Mouse (Mus musculus): Measurements from ENCODE around the gene Cuedc1. TPM values are rescaled to one million over a fixed set of nuclear protein-coding genes. Genes with fewer than 3 reads are reported as not detected.

Cuedc1 gene
- total RNA-seq, 2 experiments from 2014 or later = 0.84 TPM; not detected in 1

DNA sequence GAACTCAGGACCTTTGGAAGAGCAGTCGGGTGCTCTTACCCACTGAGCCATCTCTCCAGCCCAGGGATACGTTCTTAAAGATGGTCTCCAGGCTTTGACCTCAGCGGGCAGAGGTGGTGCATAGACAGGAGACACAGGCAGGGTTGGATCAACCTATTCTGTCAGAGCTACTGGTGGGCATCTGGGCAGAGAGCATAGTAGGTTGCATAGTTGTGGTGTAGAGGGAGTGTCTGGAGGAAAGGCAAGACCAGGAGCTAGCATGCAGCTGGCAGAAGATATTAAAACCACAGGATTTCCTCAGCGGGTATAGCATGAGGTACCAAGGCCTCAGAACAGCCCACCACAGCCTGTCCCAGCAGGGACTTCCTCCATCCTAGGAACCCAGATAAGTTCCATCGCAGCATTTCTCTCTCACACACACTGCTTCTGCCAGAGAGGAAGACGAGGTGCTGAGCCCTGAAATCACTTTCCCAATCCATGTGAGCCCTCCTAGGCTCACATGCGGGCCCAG lies 66.4 kb downstream of the Cuedc1 start:
- ATAC-seq (replicated peaks; ENCODE audit: low FRiP score, poor library complexity, severe bottlenecking) = no peak

DNA sequence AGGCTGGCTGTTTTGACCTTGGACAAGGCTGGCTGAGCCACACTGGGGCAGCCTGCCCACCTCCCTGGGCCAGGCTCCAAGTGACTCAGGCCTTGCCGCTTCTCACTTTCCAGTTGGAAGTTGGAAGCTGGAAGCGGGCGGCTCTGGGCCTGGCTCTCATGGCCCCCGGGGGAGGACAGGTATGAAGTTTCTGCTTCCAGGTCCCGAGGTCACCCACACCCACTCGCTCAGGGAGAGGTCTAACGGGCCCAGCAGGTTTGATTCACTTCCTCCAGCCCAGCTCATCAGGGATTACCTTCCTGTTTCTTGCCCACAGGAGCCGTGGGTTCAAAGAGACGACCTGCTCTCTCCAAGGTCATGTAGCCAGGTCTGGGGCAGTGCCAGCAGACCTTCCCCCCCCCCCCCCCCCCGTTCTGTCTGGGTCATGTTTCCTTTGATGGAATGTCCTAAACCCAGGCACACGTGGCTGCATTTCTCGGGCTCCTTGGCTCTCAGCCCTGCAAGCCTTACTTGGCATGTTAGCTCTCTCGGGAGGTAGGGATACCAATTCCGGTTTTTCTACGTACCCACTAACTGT lies 67.0 kb downstream of the Cuedc1 start:
- ATAC-seq (replicated peaks; ENCODE audit: low FRiP score, poor library complexity, severe bottlenecking) = no peak

DNA sequence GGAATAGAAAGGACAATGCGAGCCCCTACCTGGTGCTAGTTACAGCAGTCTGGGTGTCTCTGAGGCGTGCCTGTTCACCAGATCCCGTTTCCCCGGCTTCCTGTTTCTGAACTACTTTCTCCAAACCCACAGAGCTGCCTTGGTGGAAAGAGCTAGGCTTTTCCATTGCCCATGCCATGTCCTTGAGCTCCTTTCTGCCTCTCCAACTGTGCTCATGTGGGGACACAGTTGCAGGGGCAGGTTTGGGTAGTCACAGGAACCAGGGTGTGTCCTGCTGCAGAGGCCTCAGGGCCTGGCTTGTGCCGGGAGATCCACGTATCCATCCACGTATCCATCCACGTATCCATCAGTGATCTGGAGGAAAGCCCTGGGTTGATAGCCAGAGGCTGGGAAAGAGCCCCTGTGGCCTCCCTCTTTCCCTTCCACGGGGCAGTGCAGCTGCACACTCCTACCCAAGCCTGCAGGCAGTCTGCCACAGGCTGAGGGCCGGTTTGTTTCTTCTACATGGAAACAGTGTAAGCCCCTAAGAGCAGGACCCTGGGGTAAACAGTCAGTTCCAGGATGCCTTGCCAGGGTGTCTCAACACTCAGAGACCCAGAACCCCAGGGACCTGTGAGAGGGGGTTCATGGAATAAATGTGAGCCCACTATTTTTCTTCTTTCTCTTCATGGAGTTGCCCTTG lies 68.0 kb downstream of the Cuedc1 start:
- ATAC-seq (replicated peaks; ENCODE audit: low FRiP score, poor library complexity, severe bottlenecking) = no peak

DNA sequence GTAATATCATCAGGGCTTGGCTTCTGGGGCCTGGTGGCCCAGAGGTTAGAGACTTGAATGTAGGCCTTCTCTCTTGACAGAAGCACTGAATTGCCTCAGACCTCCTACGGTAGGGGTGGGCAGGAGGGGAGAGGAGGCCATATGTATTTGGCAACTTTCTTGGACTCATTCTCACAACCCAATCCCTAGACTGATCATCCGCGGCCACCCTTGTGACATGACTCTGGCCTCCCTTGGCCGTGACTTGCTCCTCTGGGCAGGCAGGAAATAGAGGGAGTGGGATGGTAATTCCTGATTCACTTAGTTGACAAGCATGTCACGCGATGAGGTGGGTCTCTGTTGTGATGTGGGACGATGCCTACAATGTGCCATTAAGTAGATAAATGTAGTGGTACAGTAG lies 68.6 kb downstream of the Cuedc1 start:
- ATAC-seq (replicated peaks; ENCODE audit: low FRiP score, poor library complexity, severe bottlenecking) = no peak

DNA sequence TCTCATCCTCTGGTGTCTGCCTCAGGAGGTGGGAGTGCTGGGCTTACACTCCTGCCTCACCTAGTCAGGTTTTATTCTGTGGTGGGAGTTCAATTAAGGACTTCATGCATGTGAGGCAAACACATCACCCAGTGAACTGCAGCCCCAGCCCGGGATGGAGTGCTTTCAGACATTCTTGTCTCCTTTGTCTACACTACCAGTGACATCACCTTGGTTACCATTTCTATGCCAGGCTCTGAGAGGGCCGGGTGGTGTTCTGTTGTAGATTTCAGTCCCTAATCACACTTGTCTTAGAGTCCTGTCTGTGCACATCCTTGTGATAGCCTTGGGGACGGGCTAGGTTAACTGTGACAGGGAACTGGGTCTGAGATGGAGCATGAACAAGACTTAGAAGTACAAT lies 70.8 kb downstream of the Cuedc1 start:
- no peak for ATAC-seq (replicated peaks; ENCODE audit: low FRiP score, poor library complexity, severe bottlenecking)

DNA sequence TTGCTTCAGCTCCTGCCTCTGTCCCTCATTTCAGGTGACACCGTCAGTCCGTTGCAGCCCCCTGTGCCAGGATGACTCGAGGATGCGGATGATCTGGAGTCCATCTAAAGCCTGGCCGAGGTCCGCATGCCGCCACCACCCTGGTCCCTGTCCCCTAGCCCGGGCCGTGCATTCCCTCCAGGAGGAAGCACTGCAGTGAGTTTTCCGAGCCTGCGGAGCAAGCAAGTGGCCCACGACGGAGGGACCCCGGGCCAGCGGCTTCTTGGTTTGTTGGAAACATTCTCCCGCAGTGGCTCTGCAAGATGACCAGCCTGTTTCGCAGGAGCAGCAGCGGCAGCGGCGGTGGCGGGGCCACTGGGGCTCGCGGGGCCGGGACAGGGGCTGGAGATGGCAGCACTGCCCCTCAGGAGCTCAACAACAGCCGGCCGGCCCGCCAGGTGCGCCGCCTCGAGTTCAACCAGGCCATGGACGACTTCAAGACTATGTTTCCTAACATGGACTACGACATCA lies 71.7 kb downstream of the Cuedc1 start:
- no peak for ATAC-seq (replicated peaks; ENCODE audit: low FRiP score, poor library complexity, severe bottlenecking)

DNA sequence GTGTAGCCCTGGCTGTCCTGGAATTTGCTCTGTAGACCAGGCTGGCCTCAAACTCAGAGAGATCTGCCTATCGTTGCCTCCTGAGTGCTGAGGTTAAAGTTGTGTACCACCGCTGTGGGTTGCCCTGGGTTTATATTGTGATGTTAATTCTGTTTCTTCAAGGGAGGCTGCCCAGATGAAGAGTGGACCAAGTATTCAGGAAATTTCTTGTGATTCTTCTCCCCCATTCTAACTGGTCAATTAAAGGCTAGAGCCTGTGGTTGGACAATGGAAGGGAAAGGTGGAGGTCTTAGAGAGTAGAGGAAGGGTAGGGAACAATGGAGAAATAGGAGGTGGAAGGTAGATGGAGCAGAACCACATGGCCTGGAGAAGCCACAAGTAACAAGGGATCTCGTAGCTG lies 72.7 kb downstream of the Cuedc1 start:
- ATAC-seq (replicated peaks; ENCODE audit: low FRiP score, poor library complexity, severe bottlenecking) = no peak

DNA sequence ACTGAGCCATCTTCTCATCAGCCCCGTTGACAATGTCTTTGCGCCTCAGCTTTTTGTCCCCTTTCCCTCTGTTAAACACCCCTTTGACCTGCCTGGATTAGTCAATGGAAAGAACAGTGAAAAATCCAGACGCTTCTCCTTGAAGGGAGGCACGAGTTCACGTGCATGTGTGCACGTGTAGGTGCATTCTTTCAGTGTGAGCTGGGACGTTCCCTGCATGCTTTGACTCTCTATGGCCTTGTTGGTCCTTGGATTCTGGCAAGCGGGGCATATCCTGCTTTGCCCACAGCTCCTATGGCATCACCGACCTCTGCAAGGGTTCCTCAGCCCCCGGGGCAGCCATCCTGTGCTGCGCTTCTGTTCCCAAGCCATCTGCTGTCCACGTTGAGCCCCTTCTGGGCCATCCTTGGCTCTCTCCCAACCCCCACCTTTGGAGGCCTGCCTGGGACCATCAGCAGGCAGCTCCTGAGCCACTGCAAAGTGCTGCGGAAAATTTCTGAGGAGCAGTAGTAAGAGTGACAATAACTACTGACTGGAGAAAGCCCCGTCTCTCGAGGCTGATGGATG lies 74.1 kb downstream of the Cuedc1 start:
- ATAC-seq (replicated peaks; ENCODE audit: low FRiP score, poor library complexity, severe bottlenecking) = no peak

DNA sequence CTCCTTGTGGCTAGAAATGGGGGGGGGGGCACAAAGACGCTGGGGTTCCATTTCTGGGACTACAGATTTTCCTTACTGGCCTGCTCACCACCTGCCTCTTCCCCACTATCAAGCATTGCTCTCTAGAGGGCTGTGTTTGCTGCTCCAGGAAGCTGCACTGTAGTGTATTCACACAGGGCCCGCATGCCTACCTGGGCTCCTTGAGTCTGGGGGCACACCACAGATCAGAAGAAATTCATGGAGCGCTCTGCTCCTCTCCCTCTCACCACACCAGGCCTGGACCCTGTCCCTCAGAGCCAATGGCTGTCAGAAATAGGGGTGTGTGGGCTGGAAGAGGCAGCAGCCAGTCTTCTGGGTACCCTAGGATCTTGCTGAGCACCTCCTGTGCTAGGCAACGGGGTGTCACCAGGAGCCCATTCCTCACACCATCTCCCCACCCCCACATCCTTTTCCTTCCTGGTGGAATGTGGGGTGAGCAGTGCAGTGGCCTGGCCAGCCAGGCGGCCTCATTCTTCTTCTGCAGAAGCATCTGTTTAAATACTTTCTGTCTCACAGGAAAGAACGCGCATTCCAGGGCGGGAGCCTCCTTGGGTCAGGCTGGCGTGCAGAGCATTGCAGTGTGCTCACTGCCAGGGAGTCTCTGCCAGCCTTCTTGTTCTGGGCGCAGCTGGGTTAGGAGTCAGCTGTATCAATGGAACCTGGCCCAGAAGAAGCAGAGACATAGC lies 74.9 kb downstream of the Cuedc1 start:
- 0 out of 2 replicates have a peak, but pooled peaks have one; percentile 6 for ATAC-seq (replicated peaks; ENCODE audit: low FRiP score, poor library complexity, severe bottlenecking)

DNA sequence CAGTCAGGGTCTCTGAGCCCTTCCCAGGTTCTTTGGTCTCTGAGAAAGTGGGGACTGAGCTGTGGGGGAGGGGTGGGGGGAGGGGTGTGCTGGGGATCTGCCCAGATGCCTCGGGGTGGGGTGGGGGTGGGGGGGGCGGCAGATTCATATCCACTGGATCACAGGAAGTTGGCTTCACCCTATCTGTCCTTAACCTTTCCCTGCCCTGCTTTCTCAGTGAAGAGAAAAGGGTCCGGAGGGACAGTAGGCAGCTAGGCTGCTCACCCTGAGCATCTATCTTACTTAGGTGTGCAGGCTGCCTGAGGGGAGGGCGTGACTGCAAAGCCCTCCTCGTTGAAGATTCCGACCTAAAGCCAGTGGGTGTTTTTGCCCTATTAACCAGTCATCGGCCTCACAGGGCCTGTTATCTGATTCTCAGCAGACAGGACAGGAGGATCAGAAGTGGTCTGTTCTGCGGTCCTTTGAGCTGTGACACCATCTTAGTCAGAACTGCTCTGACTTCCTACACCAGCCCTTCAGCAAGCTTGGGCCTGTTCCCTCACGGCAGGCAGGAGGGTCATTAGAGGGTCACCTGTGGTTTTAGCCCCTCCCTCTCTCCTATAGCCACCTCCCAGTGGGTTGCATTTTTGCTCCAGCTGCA lies 75.6 kb downstream of the Cuedc1 start:
- no peak for ATAC-seq (replicated peaks; ENCODE audit: low FRiP score, poor library complexity, severe bottlenecking)

DNA sequence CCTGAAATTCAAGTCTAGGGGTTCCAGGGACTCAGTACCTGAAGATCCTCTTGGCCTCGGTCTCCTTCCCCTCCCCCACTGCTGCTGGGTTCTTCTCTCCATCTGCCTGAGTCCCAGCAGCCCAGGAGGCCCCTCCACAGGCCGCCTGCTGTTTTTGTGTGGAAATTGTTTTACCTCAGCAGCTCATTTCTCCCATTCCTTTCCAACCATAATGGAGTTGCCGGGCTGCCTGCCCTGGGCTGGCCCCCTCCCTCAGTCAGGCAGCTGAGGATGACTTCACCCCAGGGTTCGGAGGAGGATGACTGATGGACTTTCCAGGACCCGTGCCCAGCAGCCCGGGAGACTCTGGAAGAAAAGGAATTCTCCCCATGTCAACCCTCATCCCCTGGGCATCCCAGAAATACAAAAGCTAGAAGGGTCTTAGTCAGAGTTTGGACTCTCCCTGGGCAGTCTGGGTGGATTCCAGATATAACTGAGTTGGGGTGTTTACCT lies 82.7 kb downstream of the Cuedc1 start:
- no peak for ATAC-seq (replicated peaks; ENCODE audit: low FRiP score, poor library complexity, severe bottlenecking)

DNA sequence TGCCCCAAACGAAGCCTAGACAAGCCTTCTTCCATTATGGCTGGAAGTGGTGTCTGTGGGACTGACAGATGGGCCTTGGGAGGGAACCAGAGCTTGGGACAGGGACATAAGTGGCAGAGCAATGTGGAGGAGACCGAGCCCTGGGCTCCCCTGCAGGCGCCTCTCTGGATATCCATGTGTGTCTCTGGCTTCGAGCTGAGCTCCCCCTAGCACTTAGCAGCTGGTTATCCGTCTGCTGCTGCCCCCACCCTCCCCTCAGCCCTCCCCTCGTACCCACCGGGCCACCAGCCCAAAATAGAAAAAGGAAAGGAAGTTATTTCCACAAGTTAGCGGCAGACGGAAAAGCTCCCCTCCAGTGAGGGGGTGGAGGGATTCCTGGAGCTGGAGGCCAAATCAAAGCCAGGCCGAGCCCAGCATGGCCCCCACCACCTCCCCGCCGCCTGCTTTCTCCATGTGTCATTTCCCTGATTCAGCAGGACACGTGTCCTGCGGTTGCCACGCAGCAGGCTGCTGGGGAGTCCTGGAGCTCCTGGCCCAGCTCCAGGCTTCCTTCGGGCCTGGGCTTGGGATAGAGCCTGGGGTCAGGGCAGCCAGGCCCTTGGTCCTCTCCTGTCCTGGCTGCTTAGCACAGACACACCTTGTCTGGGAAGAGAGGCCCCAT lies 83.2 kb downstream of the Cuedc1 start:
- no peak for ATAC-seq (replicated peaks; ENCODE audit: low FRiP score, poor library complexity, severe bottlenecking)

DNA sequence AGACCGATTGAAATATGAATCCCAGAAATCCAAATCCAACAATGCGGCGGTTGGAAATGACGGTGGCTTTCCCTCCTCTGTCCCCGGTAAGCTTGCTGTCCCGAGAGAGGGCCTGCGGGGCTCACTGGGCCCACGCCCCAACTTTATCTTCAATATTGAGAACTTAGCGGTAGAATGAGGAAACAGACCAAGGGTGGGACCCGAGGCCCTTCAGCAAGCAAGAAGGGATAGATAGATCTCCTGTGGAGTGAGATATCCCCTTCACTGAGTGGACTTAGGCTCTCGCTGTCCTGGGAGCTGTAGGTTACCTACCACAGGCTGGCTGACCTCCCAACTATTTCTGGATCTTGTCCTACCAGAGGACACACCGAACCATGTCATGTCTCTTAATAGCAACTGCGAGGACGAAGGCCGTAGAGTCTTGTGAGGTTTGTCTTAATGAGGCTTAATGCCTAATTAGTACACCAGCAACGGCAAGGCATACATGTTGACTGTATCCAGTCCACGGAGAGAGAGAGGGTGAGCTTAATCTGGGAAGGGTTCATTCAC lies 86.8 kb downstream of the Cuedc1 start:
- no peak for ATAC-seq (replicated peaks; ENCODE audit: low FRiP score, poor library complexity, severe bottlenecking)

DNA sequence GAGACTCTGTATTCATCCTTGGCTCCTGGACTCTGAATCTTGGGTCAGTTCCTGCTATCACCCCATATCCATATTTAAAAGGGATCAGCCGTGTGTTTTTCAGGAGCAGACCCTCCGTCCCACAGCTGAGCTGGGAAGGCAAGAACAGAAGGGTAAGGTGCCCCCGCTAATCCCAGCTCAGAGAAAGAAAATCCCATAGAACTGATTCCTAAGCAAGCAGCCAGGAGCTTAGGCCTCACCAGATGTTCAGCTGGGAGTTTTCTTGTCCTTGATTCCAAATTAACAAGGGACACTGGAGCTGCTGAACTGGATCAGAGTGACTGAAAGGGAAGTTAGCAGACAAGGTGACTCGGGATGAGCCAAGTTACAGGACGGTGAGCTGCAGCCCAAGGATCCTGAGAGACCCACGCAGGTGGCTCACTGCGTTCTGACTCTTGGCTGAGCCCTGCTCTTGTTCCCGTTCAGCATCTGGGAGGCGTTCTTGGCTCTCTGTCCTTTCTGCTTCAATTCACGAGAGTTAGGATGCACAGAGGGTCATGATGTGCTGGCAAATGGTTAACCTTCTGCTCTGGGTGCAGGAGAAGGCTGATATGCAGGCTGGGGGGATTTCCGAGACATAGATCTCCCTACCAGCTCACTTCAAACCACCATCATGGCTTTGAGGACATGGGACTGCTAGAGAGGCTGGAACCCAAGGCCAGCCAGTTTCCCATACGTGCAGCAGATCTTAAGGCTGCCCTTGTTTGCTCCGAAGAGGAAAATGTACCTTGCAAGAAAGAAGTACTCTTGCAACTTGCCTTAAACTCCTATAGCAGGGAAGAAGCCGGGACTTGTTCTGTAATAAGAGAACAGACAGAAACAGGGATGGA lies 88.5 kb downstream of the Cuedc1 start:
- no peak for ATAC-seq (replicated peaks; ENCODE audit: low FRiP score, poor library complexity, severe bottlenecking)

DNA sequence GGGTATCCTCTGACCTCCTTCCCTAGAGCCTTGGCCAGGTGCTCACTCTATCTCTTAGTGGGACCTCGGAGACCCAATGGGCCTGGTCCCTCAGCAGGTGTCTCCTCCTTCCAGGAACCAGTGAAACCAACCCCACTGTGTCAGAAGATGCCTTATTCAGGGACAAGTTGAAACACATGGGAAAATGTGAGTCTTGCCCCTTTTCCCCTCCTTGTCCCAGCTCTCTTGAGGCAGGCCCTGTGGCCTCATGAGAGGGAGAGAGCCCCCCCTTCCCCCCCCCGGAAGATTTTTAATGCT lies 89.0 kb downstream of the Cuedc1 start:
- no peak for ATAC-seq (replicated peaks; ENCODE audit: low FRiP score, poor library complexity, severe bottlenecking)

DNA sequence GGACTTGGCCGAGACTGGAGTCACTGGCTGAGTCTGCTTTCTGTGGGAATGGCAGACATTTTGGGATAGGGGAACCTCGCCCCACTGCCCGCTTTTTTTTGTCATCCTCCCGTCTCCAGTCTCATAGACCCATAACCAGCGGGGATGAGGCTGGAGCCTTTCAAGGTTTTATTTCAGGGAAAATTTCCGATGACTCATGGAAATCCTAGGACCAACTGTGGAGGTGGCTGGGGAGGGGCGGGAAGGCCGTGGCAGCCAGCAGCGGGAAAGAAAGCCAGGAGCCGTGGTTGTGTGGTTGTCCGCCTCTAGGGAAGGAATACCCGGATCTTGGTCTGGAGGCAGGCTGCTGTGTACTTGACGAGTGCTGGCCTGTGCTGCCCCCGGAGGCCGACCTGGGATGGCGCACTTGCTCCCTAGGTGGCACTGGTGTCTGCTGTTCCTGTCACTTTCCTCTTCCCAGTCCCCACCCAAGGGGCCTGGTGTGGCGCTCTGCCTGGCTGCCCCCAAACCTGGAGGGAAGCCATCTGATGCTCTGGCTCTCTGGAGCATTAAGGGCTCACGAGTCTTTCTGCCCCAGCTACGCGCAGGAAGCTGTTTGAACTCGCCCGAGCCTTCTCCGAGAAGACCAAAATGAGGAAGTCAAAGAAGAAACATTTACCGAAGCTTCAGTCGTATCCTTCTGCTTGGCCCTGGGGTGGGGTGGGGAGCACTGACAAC lies 89.7 kb downstream of the Cuedc1 start:
- peak; percentile 57; the same call in 1 of the 2 replicates for ATAC-seq (replicated peaks; ENCODE audit: low FRiP score, poor library complexity, severe bottlenecking)

DNA sequence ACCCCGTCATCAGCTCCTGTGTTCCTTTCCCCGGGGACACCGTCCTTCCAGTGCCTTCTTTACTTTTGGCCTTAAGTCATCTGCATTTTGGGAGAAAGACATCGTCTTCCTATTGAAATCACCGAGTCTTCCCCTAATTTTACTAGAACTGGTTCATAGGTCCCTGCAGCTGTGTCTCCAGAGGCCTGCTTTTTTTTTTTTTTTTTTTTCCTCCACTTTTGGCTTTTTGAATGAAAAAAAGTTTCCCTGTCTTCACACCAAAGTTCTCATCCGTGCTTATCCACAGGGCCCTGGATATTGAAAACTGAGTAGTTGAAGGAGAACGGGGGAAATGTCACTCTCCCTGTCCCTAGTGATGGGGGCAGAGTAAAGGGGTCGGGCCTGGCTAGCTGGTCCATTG lies 90.4 kb downstream of the Cuedc1 start:
- no peak for ATAC-seq (replicated peaks; ENCODE audit: low FRiP score, poor library complexity, severe bottlenecking)

DNA sequence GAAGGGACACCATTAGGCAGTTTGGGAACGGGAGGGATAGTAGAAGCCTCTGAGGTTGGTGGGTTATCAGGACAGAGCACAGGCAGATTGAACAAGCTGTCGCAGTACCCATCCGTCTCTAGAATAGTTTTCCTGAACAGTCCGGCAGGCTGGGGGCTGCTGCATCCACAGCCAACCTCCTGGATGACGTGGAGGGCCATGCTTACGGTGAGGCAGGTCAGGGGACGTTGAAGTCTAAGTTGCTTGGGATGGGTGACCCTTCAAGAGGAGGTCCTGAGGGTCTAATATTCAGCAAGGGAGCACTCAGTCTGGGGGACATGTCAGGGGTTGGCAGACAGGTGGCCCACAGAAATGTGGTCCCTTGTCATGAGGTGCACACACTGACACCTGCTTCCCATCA lies 90.8 kb downstream of the Cuedc1 start:
- ATAC-seq (replicated peaks; ENCODE audit: low FRiP score, poor library complexity, severe bottlenecking) = no peak
